Mouse (Mus musculus) A20 (cell line): ENCODE data around the gene Fam89b.
"Not testable (repeated sequence)": the region's sequence is repeated elsewhere in the genome, so short reads cannot be mapped to it uniquely, and the experiment has no call there.

Source experiments
- DNase-seq: peaks from one replicate; pipeline ENCODE4 v3.0.0-alpha.2; 2011; ENCODE audit warnings: low read depth, low spot score

Fam89b gene

GRCm38 (mm10) chr19:5713255-5713654 lies 16.2 kb downstream of the Fam89b start:
- DNase-seq = no peak

- peak; percentile 44 for DNase-seq
These were observed 17.5 kb downstream of the Fam89b start for GRCm38 (mm10) chr19:5711907-5712460.

GRCm38 (mm10) chr19:5711218-5711617 lies 18.2 kb downstream of the Fam89b start:
- peak; percentile 65 for DNase-seq

DNA sequence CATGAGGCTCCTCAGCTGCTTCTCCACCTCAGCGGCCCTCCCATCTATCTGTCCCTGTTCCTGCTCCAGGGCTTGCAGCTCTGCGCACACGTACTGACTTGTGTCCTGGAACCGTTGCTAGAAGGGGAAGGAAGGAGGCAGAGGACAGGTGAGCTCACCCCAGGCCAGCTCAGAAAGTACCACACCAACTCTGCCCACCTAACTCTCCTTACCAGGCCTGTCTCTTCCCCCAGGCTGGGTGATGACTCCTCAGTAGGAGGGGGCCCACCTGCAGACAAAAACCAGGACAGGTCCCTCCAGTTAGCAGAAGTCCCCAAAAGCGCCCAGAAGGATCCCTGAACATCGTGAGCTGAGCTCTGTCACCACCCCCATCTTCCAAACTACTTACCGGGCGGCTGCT lies 18.9 kb downstream of the Fam89b start:
- no peak for DNase-seq

GRCm38 (mm10) chr19:5710068-5710467 lies 19.4 kb downstream of the Fam89b start:
- no peak for DNase-seq

DNA sequence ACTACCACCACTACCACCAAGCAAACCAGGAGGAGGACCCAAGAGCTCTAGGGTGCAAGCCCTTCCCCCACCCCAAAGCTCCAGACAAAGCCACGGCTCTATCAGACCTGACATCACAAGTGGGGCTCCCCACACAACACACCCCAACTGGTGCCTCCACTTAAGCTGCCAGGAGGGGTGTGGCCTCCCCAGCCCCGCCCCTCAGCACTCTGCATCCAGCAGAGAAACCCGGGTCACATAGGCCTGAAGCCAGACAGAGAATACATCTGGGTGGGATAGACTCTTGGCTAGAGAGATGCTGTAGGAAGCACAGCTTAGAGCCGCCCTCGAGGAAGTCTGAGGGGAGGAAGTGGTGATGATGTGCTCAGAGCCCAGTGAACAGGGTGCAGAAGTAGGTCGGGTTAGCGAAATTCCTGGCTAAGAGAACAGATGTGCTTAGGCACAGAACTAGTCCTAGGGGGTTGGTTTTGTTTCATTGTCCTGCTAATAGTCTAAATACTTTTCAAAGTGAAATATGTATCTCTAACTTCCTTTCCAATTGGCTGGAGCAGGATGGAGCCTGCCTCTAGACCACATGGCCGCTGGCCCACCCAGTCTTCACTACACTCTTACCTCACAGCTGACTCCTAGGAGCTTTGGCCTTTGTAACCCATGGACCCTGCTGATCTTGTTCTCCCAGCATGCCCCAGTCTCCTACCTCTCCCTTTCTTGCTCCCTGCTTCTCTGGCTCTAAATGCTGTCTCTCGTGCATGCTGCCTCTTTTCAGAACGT lies 24.5 kb downstream of the Fam89b start:
- DNase-seq = no peak

DNA sequence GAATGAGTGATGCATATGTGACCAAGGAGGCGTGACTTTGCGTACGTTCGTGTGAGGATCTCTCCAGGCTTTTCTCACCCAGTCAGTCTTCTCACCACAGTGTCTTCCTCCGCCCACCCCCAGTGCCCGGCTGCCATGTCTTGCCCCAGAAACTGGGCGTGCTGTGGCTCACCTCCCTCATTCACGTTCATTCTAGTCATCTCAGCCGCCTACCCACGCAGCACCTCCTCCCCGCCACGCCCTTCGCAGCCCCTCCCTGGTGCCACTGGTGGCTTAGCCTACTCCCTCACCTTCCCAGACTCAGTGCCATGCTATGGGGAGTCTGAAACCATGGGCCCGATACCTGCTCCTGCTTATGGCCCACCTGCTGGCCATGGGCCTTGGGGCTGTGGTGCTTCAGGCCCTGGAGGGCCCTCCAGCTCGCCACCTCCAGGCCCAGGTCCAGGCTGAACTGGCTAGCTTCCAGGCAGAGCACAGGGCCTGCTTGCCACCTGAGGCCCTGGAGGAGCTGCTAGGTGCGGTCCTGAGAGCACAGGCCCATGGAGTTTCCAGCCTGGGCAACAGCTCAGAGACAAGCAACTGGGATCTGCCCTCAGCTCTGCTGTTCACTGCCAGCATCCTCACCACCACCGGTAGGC lies 25.2 kb downstream of the Fam89b start, which contains the start of gene Kcnk7:
Gene Kcnk7, plus strand, starts transcription at position 205 of the 638 bp plus-strand sequence.
- DNase-seq = no peak

DNA sequence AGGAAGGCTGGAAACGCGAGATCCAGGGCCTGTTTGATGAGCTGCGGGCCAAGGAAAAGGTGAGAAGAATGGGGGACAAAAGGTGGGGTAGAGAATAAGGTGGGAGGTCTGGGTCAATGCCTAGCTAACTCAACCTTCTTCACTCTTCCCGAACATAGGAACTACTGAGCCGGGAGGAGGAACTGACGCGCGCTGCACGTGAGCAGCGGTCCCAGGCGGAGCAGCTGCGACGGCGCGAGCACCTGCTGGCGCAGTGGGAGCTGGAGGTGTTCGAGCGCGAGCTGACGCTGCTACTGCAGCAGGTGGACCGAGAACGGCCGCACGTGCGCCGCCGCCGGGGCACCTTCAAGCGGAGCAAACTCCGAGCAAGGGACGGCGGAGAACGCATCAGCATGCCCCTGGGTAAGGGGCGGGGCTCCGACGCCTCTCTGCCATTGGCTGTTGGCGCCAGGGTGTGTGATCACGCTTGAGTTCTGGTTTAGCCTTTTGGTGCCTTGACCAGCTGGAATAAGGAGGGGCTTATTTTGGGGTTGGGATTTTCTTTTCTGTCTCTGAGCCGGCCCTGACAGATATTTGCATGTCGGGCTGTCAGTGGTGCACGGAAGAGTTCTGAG lies 33.5 kb downstream of the Fam89b start:
- DNase-seq = no peak

- DNase-seq = no peak
These were observed 35.7 kb downstream of the Fam89b start for GRCm38 (mm10) chr19:5693801-5694200.

GRCm38 (mm10) chr19:5692913-5693396 lies 36.5 kb downstream of the Fam89b start:
- DNase-seq = no peak

DNA sequence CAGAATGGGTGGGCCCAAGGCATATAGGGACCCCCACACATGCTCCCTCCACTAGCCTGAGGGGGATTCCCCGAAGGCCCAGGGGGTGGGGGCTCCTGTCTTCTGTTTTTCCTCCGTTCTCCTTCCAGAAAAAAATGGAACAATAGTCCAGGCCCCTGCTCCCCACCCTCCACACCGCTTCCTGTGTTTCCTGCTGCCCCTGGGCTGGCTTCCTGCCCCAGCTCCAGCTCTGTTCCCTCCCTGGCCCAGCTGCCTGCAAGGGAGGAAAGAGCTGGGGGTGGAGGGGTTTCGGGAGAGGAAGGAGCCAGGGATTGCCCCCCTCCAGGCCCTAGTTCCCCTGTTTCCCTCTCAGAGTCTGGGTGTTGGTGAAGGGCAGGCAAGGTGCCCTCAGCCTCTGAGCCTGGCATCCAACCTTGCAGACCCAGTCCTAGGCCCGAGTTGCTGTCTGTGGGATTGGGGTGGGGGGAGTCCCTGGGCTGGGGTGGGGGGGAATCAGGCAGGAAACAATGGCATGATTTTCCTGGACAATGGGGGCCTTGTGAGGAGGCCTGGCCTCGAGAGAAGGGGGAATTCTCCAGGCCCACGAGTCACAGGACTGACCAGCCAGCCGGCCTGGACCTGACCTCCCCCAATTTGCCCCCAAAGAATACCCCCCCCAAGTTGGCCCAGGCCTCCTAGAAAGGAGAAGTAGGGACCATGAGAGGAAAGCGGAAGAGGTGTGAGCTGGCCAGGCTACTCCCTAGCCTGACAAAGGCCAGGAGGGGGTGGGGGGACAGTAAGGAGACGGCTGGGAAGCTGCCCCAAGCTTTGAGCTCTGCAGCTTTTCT lies 37.2 kb downstream of the Fam89b start:
- DNase-seq = no peak

- no peak for DNase-seq
These were observed 37.9 kb downstream of the Fam89b start for GRCm38 (mm10) chr19:5691601-5692000.

GRCm38 (mm10) chr19:5690343-5690735 lies 39.1 kb downstream of the Fam89b start:
- no peak for DNase-seq

DNA sequence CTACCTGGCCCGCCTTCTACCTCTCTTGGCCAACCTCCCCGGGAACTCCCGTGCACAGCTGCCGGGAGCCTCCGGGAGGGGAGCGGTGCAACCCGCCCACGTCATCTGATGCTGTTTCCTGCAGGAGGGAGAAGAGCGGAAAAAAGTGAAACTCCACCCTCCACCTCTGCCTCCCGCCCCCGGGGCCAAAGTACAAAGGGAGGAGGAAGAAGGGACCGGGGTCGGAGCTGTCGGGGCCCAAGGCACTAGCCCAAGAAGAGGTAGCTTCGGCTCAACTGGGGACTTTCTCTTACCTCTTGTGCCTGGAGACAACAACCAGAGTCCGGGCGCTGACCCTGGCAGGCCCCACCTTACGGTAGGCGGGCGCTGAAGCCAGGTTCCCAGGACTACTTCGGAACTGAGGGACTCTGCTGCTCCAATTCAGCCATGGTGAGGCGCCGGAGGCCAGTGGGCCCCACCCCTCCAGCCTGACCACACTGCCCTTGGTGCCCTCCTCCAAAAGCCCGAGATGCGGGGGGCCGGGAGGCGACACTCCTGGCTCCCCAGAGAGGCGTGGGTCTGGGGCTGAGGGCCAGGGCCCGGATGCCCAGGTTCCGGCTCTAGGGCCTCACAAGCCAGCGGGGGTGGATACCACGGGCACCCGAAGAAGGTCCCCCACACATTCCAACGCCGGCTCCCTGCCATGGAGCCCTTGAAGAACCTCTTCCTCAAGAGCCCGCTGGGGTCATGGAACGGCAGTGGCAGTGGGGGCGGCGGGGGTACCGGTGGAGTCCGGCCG lies 39.7 kb downstream of the Fam89b start:
- DNase-seq = peak; percentile 91

GRCm38 (mm10) chr19:5689088-5689428 lies 40.4 kb downstream of the Fam89b start:
- no peak for DNase-seq

GRCm38 (mm10) chr19:5688200-5689087 lies 41.0 kb downstream of the Fam89b start, which contains the start of the genes Map3k11 and Pcnx3:
Gene Map3k11 (plus strand): TSS chr19:5688742.
Gene Pcnx3 (minus strand): TSS chr19:5688908.
- DNase-seq = peak; percentile 99

DNA sequence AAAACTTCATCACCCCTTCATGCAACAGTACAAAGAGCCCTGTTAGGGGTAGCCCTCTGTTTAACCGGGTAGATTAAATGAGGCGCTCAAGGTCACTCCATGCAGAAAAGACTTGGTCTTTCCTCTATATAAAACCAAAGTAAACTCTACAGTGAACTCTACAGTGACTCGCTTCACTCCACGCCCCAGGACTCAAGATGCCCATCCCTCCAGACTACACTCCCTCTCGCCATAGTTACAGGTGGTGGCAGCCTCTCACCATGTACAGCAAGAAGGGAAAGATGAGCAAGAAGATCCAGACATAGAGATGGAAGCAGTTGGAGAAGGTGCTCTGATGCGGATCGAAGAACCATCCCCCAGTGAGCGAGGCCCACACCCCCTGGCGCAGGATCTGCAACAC lies 41.7 kb downstream of the Fam89b start:
- peak; percentile 40 for DNase-seq

GRCm38 (mm10) chr19:5686954-5687353 lies 42.5 kb downstream of the Fam89b start:
- not testable (repeated sequence) for DNase-seq

- no peak for DNase-seq
These were observed 43.0 kb downstream of the Fam89b start for GRCm38 (mm10) chr19:5686437-5686836.
